Mouse (Mus musculus) heart, embryonic 13.5 days (tissue): Measurements from ENCODE around the gene Adamtsl1. TPM values are rescaled to one million over a fixed set of nuclear protein-coding genes. Genes with fewer than 3 reads are reported as not detected.

Experiments used
- ATAC-seq: fragments of 200-750 bp; cut with Nextera tagmentation; 2 replicates; pipeline ENCODE4 v1.8.0; 2017; ENCODE audit warnings: moderate TSS enrichment; ENCODE audit not compliant: insufficient number of reproducible peaks, low FRiP score, low TSS enrichment; ENCODE audit errors: extremely low read depth
- H3K27ac ChIP-seq: fragments of 300-500 bp; sonication (generic); replicated peaks from 2 replicates; pipeline ENCODE4 v1.5.1; 2015; ENCODE audit warnings: moderate library complexity, mild to moderate bottlenecking, inconsistent platforms
- H3K27me3 ChIP-seq: fragments of 300-500 bp; sonication (generic); replicated peaks from 2 replicates; pipeline ENCODE4 v1.6.1; 2015; ENCODE audit warnings: mild to moderate bottlenecking, inconsistent platforms
- H3K36me3 ChIP-seq: fragments of 300-500 bp; sonication (generic); 2 replicates; pipeline ENCODE4 v1.6.1; 2015; ENCODE audit warnings: mild to moderate bottlenecking, inconsistent platforms
- H3K4me1 ChIP-seq: fragments of 300-500 bp; sonication (generic); 2 replicates; pipeline ENCODE4 v1.6.1; 2015; ENCODE audit warnings: inconsistent platforms
- H3K4me2 ChIP-seq: fragments of 300-500 bp; sonication (generic); 2 replicates; pipeline ENCODE4 v1.6.1; 2015; ENCODE audit warnings: inconsistent platforms, mild to moderate bottlenecking, moderate library complexity
- H3K4me3 ChIP-seq: fragments of 300-500 bp; sonication (generic); 2 replicates; pipeline ENCODE4 v1.5.1; 2015; ENCODE audit warnings: moderate library complexity, mild to moderate bottlenecking, inconsistent platforms
- H3K9ac ChIP-seq: fragments of 300-500 bp; sonication (generic); 2 replicates; pipeline ENCODE4 v1.6.1; 2015; ENCODE audit warnings: inconsistent platforms, mild to moderate bottlenecking, moderate library complexity
- H3K9me3 ChIP-seq: fragments of 300-500 bp; sonication (generic); 2 replicates; pipeline ENCODE4 v1.6.1; 2016; ENCODE audit warnings: inconsistent platforms
- WGBS: fragments of 180-500 bp; shearing (Covaris S2); methylation state at CpG from one replicate; pipeline ENCODE4 v1.1.7; 2015; ENCODE audit warnings: mixed read lengths; 5-methylcytosine and 5-hydroxymethylcytosine counted together
- polyA plus RNA-seq: library from polyadenylated mRNA; unstranded; fragments of >200 nt; fragmentation: Nextera tagmentation; extraction: Ambion mirVana; gene quantifications from 2 replicates; pipeline ENCODE4 v1.2.1, GENCODE M21; 2015

Adamtsl1 gene
- polyA plus RNA-seq, 1 experiment from 2014 or later = 11.9 TPM

- no peak for ATAC-seq
- Histone ChIP-seq H3K9me3 (peaks cover 5% of the 10 kb centered on the region; the same call in 1 of the 2 replicates), H3K27me3 (no peaks in the 10 kb centered on the region), H3K9ac (no peak overlapping the region), H3K4me1 (peaks cover 43% of the 10 kb centered on the region), H3K4me2 (no peak overlapping the region), H3K36me3 (no peaks in the 10 kb centered on the region), H3K27ac (peak overlapping the region; percentile 8; the same call in 1 of the 2 replicates), H3K4me3 (no peak overlapping the region)
- WGBS = 59% methylated on average over 5 of the region's 5 CpGs
Measured at GRCm38 (mm10) chr4:86326003-86326402, 812.0 kb downstream of the Adamtsl1 start.

GRCm38 (mm10) chr4:86326638-86327037 lies 812.7 kb downstream of the Adamtsl1 start:
- peak overlapping the region; percentile 8; the same call in 1 of the 2 replicates for H3K27ac ChIP-seq
- H3K9me3 ChIP-seq = peaks cover 5% of the 10 kb centered on the region; the same call in 1 of the 2 replicates
- H3K4me3 ChIP-seq = no peak overlapping the region
- no peaks in the 10 kb centered on the region for H3K27me3 ChIP-seq
- no peak overlapping the region for H3K4me2 ChIP-seq
- H3K4me1 ChIP-seq = peaks cover 37% of the 10 kb centered on the region
- no peak for ATAC-seq
- no peaks in the 10 kb centered on the region for H3K36me3 ChIP-seq
- WGBS = 47% methylated on average over 8 of the region's 8 CpGs
- H3K9ac ChIP-seq = no peak overlapping the region

- H3K36me3 ChIP-seq = no peaks in the 10 kb centered on the region
- no peak overlapping the region for H3K27ac ChIP-seq
- no peak overlapping the region for H3K4me2 ChIP-seq
- no peak for ATAC-seq
- peaks cover 33% of the 10 kb centered on the region for H3K4me1 ChIP-seq
- no peak overlapping the region for H3K4me3 ChIP-seq
- no peaks in the 10 kb centered on the region for H3K27me3 ChIP-seq
- H3K9me3 ChIP-seq = peaks cover 5% of the 10 kb centered on the region; the same call in 1 of the 2 replicates
- WGBS = 77% methylated on average over 1 of the region's 1 CpGs
- H3K9ac ChIP-seq = no peak overlapping the region
Measured at GRCm38 (mm10) chr4:86329481-86329880, 815.5 kb downstream of the Adamtsl1 start.

GRCm38 (mm10) chr4:86335861-86336415 lies 822.0 kb downstream of the Adamtsl1 start:
- Histone ChIP-seq H3K27ac (peak overlapping the region; percentile 10), H3K4me2 (no peak overlapping the region), H3K4me1 (peaks cover 33% of the 10 kb centered on the region), H3K4me3 (no peak overlapping the region), H3K9ac (no peak overlapping the region), H3K36me3 (no peaks in the 10 kb centered on the region), H3K9me3 (no peaks in the 10 kb centered on the region), H3K27me3 (no peaks in the 10 kb centered on the region)
- WGBS = 35% methylated on average over 10 of the region's 10 CpGs
- ATAC-seq = no peak

- peaks cover 33% of the 10 kb centered on the region for H3K4me1 ChIP-seq
- no peak overlapping the region for H3K9ac ChIP-seq
- H3K4me3 ChIP-seq = no peak overlapping the region
- no peak overlapping the region for H3K4me2 ChIP-seq
- H3K36me3 ChIP-seq = peaks cover 7% of the 10 kb centered on the region
- H3K27ac ChIP-seq = no peak overlapping the region
- no peaks in the 10 kb centered on the region for H3K27me3 ChIP-seq
- no peaks in the 10 kb centered on the region for H3K9me3 ChIP-seq
- 67% methylated on average over 6 of the region's 6 CpGs for WGBS
- ATAC-seq = no peak
Measured at GRCm38 (mm10) chr4:86337216-86337765, 823.3 kb downstream of the Adamtsl1 start.

- 82% methylated on average over 4 of the region's 4 CpGs for WGBS
- Histone ChIP-seq H3K4me1 (peaks cover 6% of the 10 kb centered on the region; the same call in 1 of the 2 replicates), H3K4me2 (no peak overlapping the region), H3K9me3 (no peaks in the 10 kb centered on the region), H3K27me3 (no peaks in the 10 kb centered on the region), H3K9ac (no peak overlapping the region), H3K36me3 (no peaks in the 10 kb centered on the region; the same call in 1 of the 2 replicates), H3K4me3 (no peak overlapping the region), H3K27ac (no peak overlapping the region)
- no peak for ATAC-seq
Measured at GRCm38 (mm10) chr4:86349341-86349740, 835.4 kb downstream of the Adamtsl1 start.

GRCm38 (mm10) chr4:86352121-86352520 lies 838.1 kb downstream of the Adamtsl1 start:
- Histone ChIP-seq H3K9me3 (no peaks in the 10 kb centered on the region), H3K27ac (no peak overlapping the region), H3K4me1 (peaks cover 6% of the 10 kb centered on the region; the same call in 1 of the 2 replicates), H3K4me2 (no peak overlapping the region), H3K4me3 (no peak overlapping the region), H3K27me3 (no peaks in the 10 kb centered on the region), H3K9ac (no peak overlapping the region), H3K36me3 (0 out of 2 replicates have a peak, but pooled peaks cover 6% of the 10 kb centered on the region)
- ATAC-seq = no peak
- 69% methylated on average over 4 of the region's 4 CpGs for WGBS

- 77% methylated on average over 4 of the region's 4 CpGs for WGBS
- Histone ChIP-seq H3K36me3 (peaks cover 6% of the 10 kb centered on the region; the same call in 1 of the 2 replicates), H3K4me2 (no peak overlapping the region), H3K27me3 (no peaks in the 10 kb centered on the region), H3K4me3 (no peak overlapping the region), H3K4me1 (peaks cover 6% of the 10 kb centered on the region; the same call in 1 of the 2 replicates), H3K27ac (no peak overlapping the region), H3K9me3 (no peaks in the 10 kb centered on the region), H3K9ac (no peak overlapping the region)
- ATAC-seq = no peak
Measured at GRCm38 (mm10) chr4:86353550-86353949, 839.6 kb downstream of the Adamtsl1 start.

GRCm38 (mm10) chr4:86359398-86359797 lies 845.4 kb downstream of the Adamtsl1 start:
- Histone ChIP-seq H3K27me3 (no peaks in the 10 kb centered on the region), H3K4me2 (no peak overlapping the region), H3K4me3 (no peak overlapping the region), H3K4me1 (0 out of 2 replicates have a peak, but pooled peaks cover 3% of the 10 kb centered on the region), H3K9ac (no peak overlapping the region), H3K36me3 (peaks cover 6% of the 10 kb centered on the region; the same call in 1 of the 2 replicates), H3K9me3 (no peaks in the 10 kb centered on the region), H3K27ac (no peak overlapping the region)
- 77% methylated on average over 5 of the region's 5 CpGs for WGBS
- no peak for ATAC-seq

GRCm38 (mm10) chr4:86369055-86369454 lies 855.1 kb downstream of the Adamtsl1 start:
- no peaks in the 10 kb centered on the region for H3K9me3 ChIP-seq
- 76% methylated on average over 8 of the region's 8 CpGs for WGBS
- H3K27me3 ChIP-seq = no peaks in the 10 kb centered on the region
- no peaks in the 10 kb centered on the region for H3K36me3 ChIP-seq
- peaks cover 23% of the 10 kb centered on the region for H3K4me1 ChIP-seq
- H3K27ac ChIP-seq = no peak overlapping the region
- H3K9ac ChIP-seq = no peak overlapping the region
- no peak for ATAC-seq
- no peak overlapping the region for H3K4me2 ChIP-seq
- H3K4me3 ChIP-seq = no peak overlapping the region

GRCm38 (mm10) chr4:86373166-86373565 lies 859.2 kb downstream of the Adamtsl1 start:
- WGBS = 57% methylated on average over 2 of the region's 2 CpGs
- 0 out of 2 replicates have a peak overlapping the region, but pooled peaks have one; percentile 15 for H3K27ac ChIP-seq
- H3K9me3 ChIP-seq = no peaks in the 10 kb centered on the region
- no peak overlapping the region for H3K4me2 ChIP-seq
- ATAC-seq = no peak
- H3K4me1 ChIP-seq = peaks cover 26% of the 10 kb centered on the region
- H3K36me3 ChIP-seq = 0 out of 2 replicates have a peak, but pooled peaks cover 2% of the 10 kb centered on the region
- H3K4me3 ChIP-seq = no peak overlapping the region
- no peaks in the 10 kb centered on the region for H3K27me3 ChIP-seq
- no peak overlapping the region for H3K9ac ChIP-seq
